Mouse (Mus musculus): ENCODE measurements at regions not wholly inside any gene's neighbourhood (a gene's known extent, or its start where the extent isn't known, plus 50 kb on each side); places are given as distances from the start of the nearest gene placed in this dataset.

- H3K36me3 ChIP-seq (ENCODE audit: control insufficient read depth, insufficient read depth, low read length): no peaks in the 10 kb centered on the region
- 74% methylated on average over 3 of the region's 3 CpGs for WGBS
- H3K9ac ChIP-seq (ENCODE audit: low read length): no peak overlapping the region
- no peak for ATAC-seq (ENCODE audit: insufficient read depth, low FRiP score, low TSS enrichment)
- H3K9me3 ChIP-seq (ENCODE audit: control insufficient read depth, low read length): no peaks in the 10 kb centered on the region
- no peaks in the 10 kb centered on the region for H3K27me3 ChIP-seq (ENCODE audit: control insufficient read depth, insufficient read depth, low read length)
- no peaks in the 10 kb centered on the region for H3K4me1 ChIP-seq (ENCODE audit: control insufficient read depth, insufficient read depth, low read length)
- no peak overlapping the region for H3K4me3 ChIP-seq (ENCODE audit: low read depth, low read length)
- no peak overlapping the region for H3K27ac ChIP-seq (ENCODE audit: low read depth, low read length)
- no peak for DNase-seq (ENCODE audit: low spot score)
- no peak overlapping the region for H3K4me2 ChIP-seq (ENCODE audit: low read depth)
Measured at GRCm38 (mm10) chr6:106946227-106946927, 146.5 kb upstream of the Crbn start.

- Histone ChIP-seq H3K9ac (ENCODE audit: low read length) (no peak overlapping the region), H3K27me3 (ENCODE audit: control insufficient read depth, insufficient read depth, low read length) (no peaks in the 10 kb centered on the region), H3K27ac (ENCODE audit: low read depth, low read length) (no peak overlapping the region), H3K36me3 (ENCODE audit: control insufficient read depth, insufficient read depth, low read length) (no peaks in the 10 kb centered on the region), H3K4me3 (ENCODE audit: low read depth, low read length) (no peak overlapping the region), H3K4me2 (ENCODE audit: low read depth) (no peak overlapping the region), H3K4me1 (ENCODE audit: control insufficient read depth, insufficient read depth, low read length) (no peaks in the 10 kb centered on the region), H3K9me3 (ENCODE audit: control insufficient read depth, low read length) (no peaks in the 10 kb centered on the region)
- 61% methylated on average over 4 of the region's 4 CpGs for WGBS
- DNase-seq (ENCODE audit: low spot score) (no peak), ATAC-seq (ENCODE audit: insufficient read depth, low FRiP score, low TSS enrichment) (no peak)
Measured at GRCm38 (mm10) chr6:106950909-106951308, 151.0 kb upstream of the Crbn start.

- H3K27ac ChIP-seq (ENCODE audit: low read depth, low read length): no peak overlapping the region
- H3K27me3 ChIP-seq (ENCODE audit: control insufficient read depth, insufficient read depth, low read length): no peaks in the 10 kb centered on the region
- H3K4me2 ChIP-seq (ENCODE audit: low read depth): no peak overlapping the region
- H3K9me3 ChIP-seq (ENCODE audit: control insufficient read depth, low read length): no peaks in the 10 kb centered on the region
- no peak for DNase-seq (ENCODE audit: low spot score)
- WGBS: 83% methylated on average over 2 of the region's 2 CpGs
- H3K4me3 ChIP-seq (ENCODE audit: low read depth, low read length): no peak overlapping the region
- H3K36me3 ChIP-seq (ENCODE audit: control insufficient read depth, insufficient read depth, low read length): no peaks in the 10 kb centered on the region
- no peak overlapping the region for H3K9ac ChIP-seq (ENCODE audit: low read length)
- H3K4me1 ChIP-seq (ENCODE audit: control insufficient read depth, insufficient read depth, low read length): no peaks in the 10 kb centered on the region
- no peak for ATAC-seq (ENCODE audit: insufficient read depth, low FRiP score, low TSS enrichment)
Measured at GRCm38 (mm10) chr6:106961320-106961719, 161.4 kb upstream of the Crbn start.

- WGBS: 86% methylated on average over 1 of the region's 1 CpGs
- Histone ChIP-seq H3K4me3 (ENCODE audit: low read depth, low read length) (no peak overlapping the region), H3K27ac (ENCODE audit: low read depth, low read length) (no peak overlapping the region), H3K4me1 (ENCODE audit: control insufficient read depth, insufficient read depth, low read length) (no peaks in the 10 kb centered on the region), H3K9me3 (ENCODE audit: control insufficient read depth, low read length) (no peaks in the 10 kb centered on the region), H3K27me3 (ENCODE audit: control insufficient read depth, insufficient read depth, low read length) (no peaks in the 10 kb centered on the region), H3K36me3 (ENCODE audit: control insufficient read depth, insufficient read depth, low read length) (no peaks in the 10 kb centered on the region), H3K4me2 (ENCODE audit: low read depth) (no peak overlapping the region), H3K9ac (ENCODE audit: low read length) (no peak overlapping the region)
- DNase-seq (ENCODE audit: low spot score): no peak
- no peak for ATAC-seq (ENCODE audit: insufficient read depth, low FRiP score, low TSS enrichment)
Measured at GRCm38 (mm10) chr6:106964337-106964736, 164.5 kb upstream of the Crbn start.

- Histone ChIP-seq H3K9ac (ENCODE audit: low read length) (no peak overlapping the region), H3K4me1 (ENCODE audit: control insufficient read depth, insufficient read depth, low read length) (no peaks in the 10 kb centered on the region), H3K36me3 (ENCODE audit: control insufficient read depth, insufficient read depth, low read length) (no peaks in the 10 kb centered on the region), H3K4me2 (ENCODE audit: low read depth) (no peak overlapping the region), H3K9me3 (ENCODE audit: control insufficient read depth, low read length) (no peaks in the 10 kb centered on the region), H3K27me3 (ENCODE audit: control insufficient read depth, insufficient read depth, low read length) (no peaks in the 10 kb centered on the region), H3K27ac (ENCODE audit: low read depth, low read length) (no peak overlapping the region), H3K4me3 (ENCODE audit: low read depth, low read length) (no peak overlapping the region)
- DNase-seq (ENCODE audit: low spot score) (no peak), ATAC-seq (ENCODE audit: insufficient read depth, low FRiP score, low TSS enrichment) (no peak)
- 64% methylated on average over 2 of the region's 2 CpGs for WGBS
Measured at GRCm38 (mm10) chr6:106975439-106975838, 175.6 kb upstream of the Crbn start.

- Histone ChIP-seq H3K9ac (ENCODE audit: low read length) (no peak overlapping the region), H3K27me3 (ENCODE audit: control insufficient read depth, insufficient read depth, low read length) (no peaks in the 10 kb centered on the region), H3K4me3 (ENCODE audit: low read depth, low read length) (no peak overlapping the region), H3K4me2 (ENCODE audit: low read depth) (no peak overlapping the region), H3K9me3 (ENCODE audit: control insufficient read depth, low read length) (no peaks in the 10 kb centered on the region), H3K27ac (ENCODE audit: low read depth, low read length) (no peak overlapping the region), H3K4me1 (ENCODE audit: control insufficient read depth, insufficient read depth, low read length) (no peaks in the 10 kb centered on the region), H3K36me3 (ENCODE audit: control insufficient read depth, insufficient read depth, low read length) (no peaks in the 10 kb centered on the region)
- DNase-seq (ENCODE audit: low spot score) (no peak), ATAC-seq (ENCODE audit: insufficient read depth, low FRiP score, low TSS enrichment) (no peak)
Measured at GRCm38 (mm10) chr6:106978721-106979120, 178.8 kb upstream of the Crbn start.

- Histone ChIP-seq H3K4me3 (ENCODE audit: low read depth, low read length) (no peak overlapping the region), H3K27me3 (ENCODE audit: control insufficient read depth, insufficient read depth, low read length) (no peaks in the 10 kb centered on the region), H3K9ac (ENCODE audit: low read length) (no peak overlapping the region), H3K36me3 (ENCODE audit: control insufficient read depth, insufficient read depth, low read length) (no peaks in the 10 kb centered on the region), H3K4me1 (ENCODE audit: control insufficient read depth, insufficient read depth, low read length) (no peaks in the 10 kb centered on the region), H3K27ac (ENCODE audit: low read depth, low read length) (no peak overlapping the region), H3K9me3 (ENCODE audit: control insufficient read depth, low read length) (no peaks in the 10 kb centered on the region), H3K4me2 (ENCODE audit: low read depth) (no peak overlapping the region)
- no peak for DNase-seq (ENCODE audit: low spot score)
- 84% methylated on average over 3 of the region's 3 CpGs for WGBS
- ATAC-seq (ENCODE audit: insufficient read depth, low FRiP score, low TSS enrichment): no peak
Measured at GRCm38 (mm10) chr6:106979755-106980154, 179.9 kb upstream of the Crbn start.

- no peaks in the 10 kb centered on the region for H3K36me3 ChIP-seq (ENCODE audit: control insufficient read depth, insufficient read depth, low read length)
- WGBS: 55% methylated on average over 4 of the region's 4 CpGs
- H3K9ac ChIP-seq (ENCODE audit: low read length): no peak overlapping the region
- no peaks in the 10 kb centered on the region for H3K4me1 ChIP-seq (ENCODE audit: control insufficient read depth, insufficient read depth, low read length)
- ATAC-seq (ENCODE audit: insufficient read depth, low FRiP score, low TSS enrichment) (no peak), DNase-seq (ENCODE audit: low spot score) (no peak)
- no peak overlapping the region for H3K4me3 ChIP-seq (ENCODE audit: low read depth, low read length)
- no peaks in the 10 kb centered on the region for H3K9me3 ChIP-seq (ENCODE audit: control insufficient read depth, low read length)
- H3K4me2 ChIP-seq (ENCODE audit: low read depth): no peak overlapping the region
- no peak overlapping the region for H3K27ac ChIP-seq (ENCODE audit: low read depth, low read length)
- no peaks in the 10 kb centered on the region for H3K27me3 ChIP-seq (ENCODE audit: control insufficient read depth, insufficient read depth, low read length)
Measured at GRCm38 (mm10) chr6:106980188-106980587, 180.3 kb upstream of the Crbn start.

- no peaks in the 10 kb centered on the region for H3K27me3 ChIP-seq (ENCODE audit: control insufficient read depth, insufficient read depth, low read length)
- 95% methylated on average over 1 of the region's 1 CpGs for WGBS
- H3K4me1 ChIP-seq (ENCODE audit: control insufficient read depth, insufficient read depth, low read length): no peaks in the 10 kb centered on the region
- H3K4me2 ChIP-seq (ENCODE audit: low read depth): no peak overlapping the region
- H3K9me3 ChIP-seq (ENCODE audit: control insufficient read depth, low read length): no peaks in the 10 kb centered on the region
- ATAC-seq (ENCODE audit: insufficient read depth, low FRiP score, low TSS enrichment) (no peak), DNase-seq (ENCODE audit: low spot score) (no peak)
- H3K9ac ChIP-seq (ENCODE audit: low read length): no peak overlapping the region
- no peak overlapping the region for H3K4me3 ChIP-seq (ENCODE audit: low read depth, low read length)
- no peaks in the 10 kb centered on the region for H3K36me3 ChIP-seq (ENCODE audit: control insufficient read depth, insufficient read depth, low read length)
- H3K27ac ChIP-seq (ENCODE audit: low read depth, low read length): no peak overlapping the region
Measured at GRCm38 (mm10) chr6:106981232-106981631, 181.4 kb upstream of the Crbn start.
